Mouse (Mus musculus) liver, embryonic 14.5 days (tissue): ENCODE data around the gene Tkfc.

ENCODE experiments used
- CTCF ChIP-seq: IDR thresholded peaks from 2 replicates; pipeline ENCODE4 v1.5.1; 2016; ENCODE audit warnings: antibody characterized with exemption, low read depth, control low read depth
- EP300 ChIP-seq: IDR thresholded peaks from 2 replicates; pipeline ENCODE4 v1.6.1; 2016; ENCODE audit warnings: antibody characterized with exemption, low read depth

GRCm38 (mm10) chr19:10561558-10562314 is 43.7 kb downstream of the Tkfc start:
- TF ChIP-seq CTCF (no peak), EP300 (no peak)
